Mouse (Mus musculus): Measurements from ENCODE around the gene Scgb2b3. TPM values are rescaled to one million over a fixed set of nuclear protein-coding genes. Genes with fewer than 3 reads are reported as not detected.

The Scgb2b3 gene
- polyA plus RNA-seq (2015; fragmentation: Nextera tagmentation; extraction: Ambion mirVana) = not detected in 2 replicates

DNA sequence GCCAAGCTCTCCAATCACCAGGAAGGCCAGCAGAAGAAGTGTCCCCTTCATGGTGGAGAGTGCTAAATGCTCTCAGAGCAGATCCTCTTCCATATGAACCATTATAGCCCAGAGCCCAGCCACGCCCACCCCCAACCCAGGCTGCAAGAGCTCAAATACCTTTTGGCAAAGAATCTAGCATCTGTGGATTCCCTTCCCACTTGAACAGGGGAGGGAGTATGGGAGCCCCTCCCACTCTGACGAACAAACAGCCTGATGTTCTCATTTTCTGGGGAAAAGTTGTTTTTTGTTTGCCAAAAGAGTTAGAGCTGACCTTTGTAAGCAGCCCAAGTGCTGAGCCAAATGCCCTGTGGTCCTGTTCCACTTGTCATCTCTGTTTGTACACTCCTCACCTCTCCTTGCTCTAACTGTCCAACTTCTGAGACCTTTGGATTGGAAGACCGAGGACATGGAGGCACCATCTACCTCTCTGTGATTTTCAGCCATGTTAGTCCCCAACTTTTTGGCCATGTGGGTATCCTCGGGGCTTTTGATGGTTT, at the start of gene Scgb2b3:
Gene Scgb2b3 (minus strand): TSS at position 51 of the 539 bp plus-strand sequence.
- ATAC-seq (replicated peaks) = no peak
- H3K4me3 ChIP-seq = no peak within 1 kb of the TSS
- H3K4me1 ChIP-seq = no peaks in the 10 kb centered on the region
- H3K9me3 ChIP-seq = peaks cover 8% of the 10 kb centered on the region; the same call in 1 of the 2 replicates
- 72% methylated on average over 4 of the region's 4 CpGs for WGBS
- H3K36me3 ChIP-seq = no peaks in the 10 kb centered on the region
- H3K27ac ChIP-seq (replicated peaks) = no peak within 1 kb of the TSS
- H3K9ac ChIP-seq (replicated peaks) = no peak within 1 kb of the TSS
- H3K4me2 ChIP-seq (replicated peaks) = no peak within 1 kb of the TSS
- H3K27me3 ChIP-seq = no peaks in the 10 kb centered on the region

DNA sequence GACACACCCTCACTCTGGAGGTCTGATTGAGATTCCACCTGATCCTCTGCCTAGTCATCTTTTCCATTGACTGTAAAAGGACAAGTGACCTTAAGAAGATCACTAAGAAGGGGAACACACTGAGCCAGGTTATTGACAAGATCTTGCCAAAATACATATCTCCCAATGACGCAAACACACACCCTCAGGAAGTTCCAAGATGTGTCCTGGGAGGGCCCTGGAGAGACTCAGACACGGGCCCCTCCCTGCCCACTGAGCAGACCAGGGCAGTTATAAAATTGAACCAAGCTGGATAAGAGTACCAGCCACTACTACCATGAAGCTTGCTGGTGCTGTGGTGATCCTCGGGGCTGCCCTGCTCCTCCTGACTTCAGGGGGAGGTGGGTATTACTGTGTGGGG, 13.4 kb upstream of the Scgb2b3 start, which contains the start of gene Scgb1b3:
Gene Scgb1b3 (plus strand): TSS at position 301 of the 400 bp plus-strand sequence.
- Histone ChIP-seq H3K9me3 (peaks cover 31% of the 10 kb centered on the region), H3K4me3 (no peak within 1 kb of the TSS)

More for the DNA sequence above, 13.4 kb upstream of the Scgb2b3 start, which contains the start of gene Scgb1b3:
- ATAC-seq (replicated peaks) = no peak
- Histone ChIP-seq H3K27ac (replicated peaks) (no peak within 1 kb of the TSS), H3K4me1 (no peaks in the 10 kb centered on the region), H3K9ac (replicated peaks) (no peak within 1 kb of the TSS), H3K4me2 (replicated peaks) (no peak within 1 kb of the TSS), H3K36me3 (no peaks in the 10 kb centered on the region), H3K27me3 (no peaks in the 10 kb centered on the region)
- WGBS = 82% methylated on average over 3 of the region's 3 CpGs

Other genes starting within 250 kb of the Scgb2b3 start
- 0.36 TPM in 1 of 2 replicates, not detected in the other for gene Hpn, start 246.8 kb downstream of the Scgb2b3 start, polyA plus RNA-seq (2015; fragmentation: Nextera tagmentation; extraction: Ambion mirVana)
- gene Scn1b, start 235.1 kb downstream of the Scgb2b3 start, polyA plus RNA-seq (2015; fragmentation: Nextera tagmentation; extraction: Ambion mirVana) = 4.3 and 4.4 TPM in 2 replicates
- gene Gramd1a, start 206.2 kb downstream of the Scgb2b3 start, polyA plus RNA-seq (2015; fragmentation: Nextera tagmentation; extraction: Ambion mirVana) = 246 TPM in 2 replicates
- gene Scgb2b2, start 71.6 kb downstream of the Scgb2b3 start, polyA plus RNA-seq (2015; fragmentation: Nextera tagmentation; extraction: Ambion mirVana) = not detected in 2 replicates
- gene Scgb1b2, start 70.3 kb downstream of the Scgb2b3 start, polyA plus RNA-seq (2015; fragmentation: Nextera tagmentation; extraction: Ambion mirVana) = not detected in 2 replicates
- not detected in 2 replicates for gene Scgb1b3, start 13.5 kb upstream of the Scgb2b3 start, polyA plus RNA-seq (2015; fragmentation: Nextera tagmentation; extraction: Ambion mirVana)

All from forebrain, embryonic 15.5 days (tissue).